Mouse (Mus musculus) limb, embryonic 12.5 days (tissue): Measurements from ENCODE around the gene Tmem150a. TPM values are rescaled to one million over a fixed set of nuclear protein-coding genes. Genes with fewer than 3 reads are reported as not detected.

Source experiments
- ATAC-seq: fragments of 200-750 bp; cut with Nextera tagmentation; 2 replicates; pipeline ENCODE4 v1.8.0; 2017; ENCODE audit warnings: low read depth, moderate TSS enrichment; ENCODE audit not compliant: insufficient number of reproducible peaks, insufficient read depth, low FRiP score, low TSS enrichment
- H3K27ac ChIP-seq: fragments of 300-500 bp; sonication (generic); 2 replicates; pipeline ENCODE4 v1.5.1; 2016; ENCODE audit warnings: mild to moderate bottlenecking, moderate library complexity
- H3K27me3 ChIP-seq: fragments of 300-500 bp; sonication (generic); 2 replicates; pipeline ENCODE4 v1.6.1; 2016; ENCODE audit warnings: mild to moderate bottlenecking, moderate library complexity
- H3K36me3 ChIP-seq: fragments of 300-500 bp; sonication (generic); 2 replicates; pipeline ENCODE4 v1.6.1; 2016; ENCODE audit warnings: mild to moderate bottlenecking, moderate library complexity
- H3K4me1 ChIP-seq: fragments of 300-500 bp; sonication (generic); replicated peaks from 2 replicates; pipeline ENCODE4 v1.6.1; 2016
- H3K4me2 ChIP-seq: fragments of 300-500 bp; sonication (generic); 2 replicates; pipeline ENCODE4 v1.6.1; 2016; ENCODE audit warnings: mild to moderate bottlenecking, moderate library complexity
- H3K4me3 ChIP-seq: fragments of 300-500 bp; sonication (generic); replicated peaks from 2 replicates; pipeline ENCODE4 v1.5.1; 2016; ENCODE audit warnings: mild to moderate bottlenecking
- H3K9ac ChIP-seq: fragments of 300-500 bp; sonication (generic); replicated peaks from 2 replicates; pipeline ENCODE4 v1.6.1; 2016; ENCODE audit warnings: mild to moderate bottlenecking, moderate library complexity
- H3K9me3 ChIP-seq: fragments of 300-500 bp; sonication (generic); 2 replicates; pipeline ENCODE4 v1.6.1; 2016; ENCODE audit warnings: mild to moderate bottlenecking, moderate library complexity
- WGBS: fragments of 180-500 bp; shearing (Covaris S2); methylation state at CpG from one replicate; pipeline ENCODE4 v1.1.7; 2016; 5-methylcytosine and 5-hydroxymethylcytosine counted together
- polyA plus RNA-seq: library from polyadenylated mRNA; unstranded; fragments of >200 nt; fragmentation: Nextera tagmentation; extraction: Ambion mirVana; gene quantifications from 2 replicates; pipeline ENCODE4 v1.2.1, GENCODE M21; 2016

Gene Tmem150a
- polyA plus RNA-seq, 1 experiment from 2014 or later = 8.8 TPM

DNA sequence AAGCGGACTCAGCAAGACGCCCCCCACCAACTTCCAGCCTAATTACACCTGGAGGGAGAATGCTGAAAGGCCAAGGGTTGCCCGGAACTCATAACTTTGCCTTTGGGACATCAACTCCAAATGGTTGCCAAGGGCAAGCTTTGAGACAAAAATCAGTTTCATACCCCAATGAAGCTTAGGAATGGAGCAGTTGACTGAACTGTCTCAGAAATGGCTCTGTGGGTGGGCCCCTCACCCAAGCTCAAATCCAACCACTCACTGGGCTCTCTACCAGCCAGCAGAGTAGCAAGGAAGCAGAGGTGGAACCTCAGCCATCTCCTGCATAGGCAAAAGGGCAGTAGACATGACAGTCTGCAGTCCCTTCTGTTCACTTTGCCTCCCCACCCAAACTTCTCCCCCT lies 32.6 kb downstream of the Tmem150a start:
- Histone ChIP-seq H3K27me3 (no peaks in the 10 kb centered on the region), H3K27ac (no peak overlapping the region), H3K4me3 (no peak overlapping the region), H3K4me1 (peaks cover 32% of the 10 kb centered on the region), H3K9ac (no peak overlapping the region), H3K36me3 (peaks cover 26% of the 10 kb centered on the region), H3K9me3 (no peaks in the 10 kb centered on the region), H3K4me2 (peak overlapping the region; percentile 67; the same call in 1 of the 2 replicates)
- 43% methylated on average over 3 of the region's 3 CpGs for WGBS
- no peak for ATAC-seq

- Histone ChIP-seq H3K9ac (no peak overlapping the region), H3K4me1 (peaks cover 32% of the 10 kb centered on the region), H3K4me3 (no peak overlapping the region), H3K36me3 (peaks cover 26% of the 10 kb centered on the region), H3K4me2 (peak overlapping the region; percentile 67; the same call in 1 of the 2 replicates), H3K27me3 (no peaks in the 10 kb centered on the region), H3K27ac (no peak overlapping the region), H3K9me3 (no peaks in the 10 kb centered on the region)
- WGBS = 44% methylated on average over 10 of the region's 10 CpGs
- no peak for ATAC-seq
These were observed 33.0 kb downstream of the Tmem150a start for GRCm38 (mm10) chr6:72388266-72388665.

- WGBS = 43% methylated on average over 6 of the region's 6 CpGs
- H3K9ac ChIP-seq = peak overlapping the region; percentile 72
- no peak for ATAC-seq
These were observed 33.6 kb downstream of the Tmem150a start for GRCm38 (mm10) chr6:72388791-72389329.

DNA sequence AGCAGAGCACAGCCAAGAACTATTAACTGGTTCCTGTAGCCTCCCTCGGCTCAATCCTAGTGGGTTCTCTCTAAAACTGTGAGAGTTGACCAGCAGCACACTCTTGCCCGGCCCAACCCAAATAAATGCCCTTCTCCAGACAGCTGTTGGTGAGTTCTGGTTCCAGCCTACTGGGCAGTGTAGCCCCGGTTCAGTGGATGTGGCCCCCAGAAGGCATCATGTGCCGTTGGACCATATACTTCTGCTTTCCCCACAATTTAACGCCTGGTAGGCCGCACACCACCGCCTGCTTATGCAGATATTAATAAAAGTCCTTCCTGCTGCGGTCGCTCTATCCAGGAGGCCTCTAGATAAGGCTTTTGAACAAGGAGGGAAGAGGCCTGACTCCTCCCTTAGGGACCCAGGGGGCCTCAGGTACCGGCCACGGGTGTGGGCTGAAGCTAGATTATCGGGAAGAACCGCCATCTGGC lies 34.3 kb downstream of the Tmem150a start:
- 19% methylated on average over 13 of the region's 13 CpGs for WGBS
- peak overlapping the region; percentile 94 for H3K27ac ChIP-seq
- H3K9me3 ChIP-seq = no peaks in the 10 kb centered on the region
- H3K4me1 ChIP-seq = peaks cover 32% of the 10 kb centered on the region
- H3K36me3 ChIP-seq = peaks cover 20% of the 10 kb centered on the region
- peak overlapping the region; percentile 72 for H3K9ac ChIP-seq
- peak overlapping the region; percentile 67 for H3K4me2 ChIP-seq
- ATAC-seq = peak; percentile 48; the same call in 1 of the 2 replicates
- H3K4me3 ChIP-seq = peak overlapping the region; percentile 54
- H3K27me3 ChIP-seq = no peaks in the 10 kb centered on the region

More at GRCm38 (mm10) chr6:72388791-72389329, 33.6 kb downstream of the Tmem150a start:
- Histone ChIP-seq H3K4me2 (peak overlapping the region; percentile 67), H3K4me1 (peaks cover 32% of the 10 kb centered on the region), H3K4me3 (peak overlapping the region; percentile 54; the same call in 1 of the 2 replicates), H3K27me3 (no peaks in the 10 kb centered on the region), H3K36me3 (peaks cover 26% of the 10 kb centered on the region), H3K9me3 (no peaks in the 10 kb centered on the region), H3K27ac (no peak overlapping the region; the same call in 1 of the 2 replicates)

DNA sequence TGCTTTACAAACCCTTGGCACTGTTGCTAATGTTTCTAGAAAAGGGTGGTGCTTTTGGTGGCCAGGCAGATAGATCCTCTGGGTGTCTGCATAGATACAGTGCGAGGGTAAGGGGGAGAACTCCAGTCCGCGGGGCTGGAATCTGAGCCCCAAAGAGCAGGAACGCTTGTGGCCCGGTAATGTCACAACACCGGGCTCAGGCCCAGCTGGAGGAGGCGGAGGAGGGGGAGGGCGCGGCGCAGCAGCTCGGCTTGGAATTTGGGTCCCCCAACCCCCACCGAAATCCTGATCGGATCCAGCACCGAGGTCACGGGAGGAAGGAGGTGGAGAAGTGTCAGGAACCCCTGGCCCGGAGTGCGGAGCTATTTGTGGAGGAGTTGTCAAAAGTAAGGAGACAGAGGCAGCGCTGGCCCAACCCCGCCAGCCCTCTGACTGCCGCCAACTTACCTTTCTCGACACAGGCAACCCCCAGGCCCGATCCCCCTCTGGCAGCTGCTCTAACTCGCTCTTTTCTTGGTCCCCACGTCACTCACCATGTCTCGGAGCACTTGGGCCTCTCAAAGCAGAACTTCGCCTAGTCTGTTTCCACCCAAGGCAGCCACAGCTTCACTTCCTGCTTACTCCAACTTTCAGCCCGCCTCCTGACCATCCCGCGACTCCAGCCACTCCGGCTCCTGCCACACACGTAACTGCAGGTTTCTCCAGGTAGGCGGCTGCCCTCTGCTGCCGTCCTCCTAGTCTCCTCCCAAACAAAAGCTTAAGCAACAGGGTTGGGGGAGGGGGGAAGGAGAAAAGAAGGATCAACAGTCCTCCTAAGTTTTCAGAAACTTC lies 34.9 kb downstream of the Tmem150a start, which contains the start of gene Vamp8:
Gene Vamp8 (minus strand): TSS at position 763 of the 831 bp plus-strand sequence.
- Histone ChIP-seq H3K4me1 (peaks cover 32% of the 10 kb centered on the region), H3K9me3 (no peaks in the 10 kb centered on the region), H3K4me2 (peak within 1 kb of the TSS; percentile 67), H3K27me3 (no peaks in the 10 kb centered on the region), H3K9ac (peak within 1 kb of the TSS; percentile 72), H3K27ac (peak within 1 kb of the TSS; percentile 94), H3K4me3 (peak within 1 kb of the TSS; percentile 54), H3K36me3 (peaks cover 13% of the 10 kb centered on the region)
- peak; percentile 67; the same call in 1 of the 2 replicates for ATAC-seq
- WGBS = 2% methylated on average over 33 of the region's 33 CpGs

DNA sequence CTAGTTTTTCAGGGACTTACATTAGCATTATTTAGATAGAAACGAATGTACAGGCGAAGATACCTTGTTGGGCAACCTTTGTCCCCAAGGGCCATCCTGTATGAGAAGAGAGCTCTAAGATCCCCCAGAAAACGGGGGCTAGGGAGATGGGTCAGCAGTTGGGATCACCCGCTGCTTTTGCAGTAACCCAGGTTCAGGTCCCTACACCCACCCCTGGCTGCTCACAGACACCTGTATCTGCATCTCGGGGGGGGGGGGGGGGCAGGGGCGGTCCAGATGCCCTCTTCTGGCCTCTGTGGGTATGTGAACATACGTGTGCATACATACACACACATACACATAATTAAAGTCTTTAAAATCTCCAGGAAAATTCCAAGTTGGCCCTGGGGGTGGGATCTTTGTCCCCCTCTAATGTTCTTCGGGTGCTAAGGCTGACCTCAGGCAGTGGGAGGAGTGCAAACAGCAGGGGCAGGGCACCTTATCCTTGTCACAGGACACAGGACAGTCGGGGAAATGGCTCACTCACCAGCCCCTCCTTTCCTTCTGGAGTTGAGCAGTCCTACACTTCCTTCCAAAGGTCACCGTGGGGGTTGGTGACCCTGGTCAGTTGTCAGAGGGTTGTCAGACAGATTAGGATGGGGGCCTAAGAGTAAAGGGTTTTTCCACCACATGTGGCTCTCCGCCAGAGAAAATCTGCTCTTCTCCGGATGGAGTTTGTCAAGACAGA lies 35.7 kb downstream of the Tmem150a start:
- WGBS = 18% methylated on average over 12 of the region's 12 CpGs
- Histone ChIP-seq H3K9me3 (no peaks in the 10 kb centered on the region), H3K27me3 (no peaks in the 10 kb centered on the region), H3K27ac (peak overlapping the region; percentile 94), H3K36me3 (peaks cover 6% of the 10 kb centered on the region; the same call in 1 of the 2 replicates), H3K4me3 (peak overlapping the region; percentile 54), H3K4me1 (peaks cover 32% of the 10 kb centered on the region), H3K9ac (peak overlapping the region; percentile 72), H3K4me2 (peak overlapping the region; percentile 67)
- no peak for ATAC-seq

DNA sequence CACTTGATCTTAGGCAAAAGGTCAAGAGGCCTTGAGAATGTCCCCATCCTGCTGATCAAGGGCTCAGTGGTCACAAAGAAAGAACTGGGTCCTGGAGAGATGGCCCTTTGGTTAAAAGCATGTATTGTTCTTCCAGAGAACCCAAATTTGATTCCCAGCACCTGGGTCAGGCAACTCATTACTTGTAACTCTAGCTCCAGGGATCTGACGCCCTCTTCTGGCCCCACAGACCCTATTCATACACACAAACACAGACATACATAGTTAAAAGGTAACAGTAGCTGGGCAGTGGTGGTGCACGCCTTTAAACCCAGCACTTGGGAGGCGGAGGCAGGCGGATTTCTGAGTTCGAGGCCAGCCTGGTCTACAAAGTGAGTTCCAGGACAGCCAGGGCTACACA lies 37.1 kb downstream of the Tmem150a start:
- Histone ChIP-seq H3K9me3 (no peaks in the 10 kb centered on the region), H3K9ac (no peak overlapping the region), H3K4me1 (peaks cover 32% of the 10 kb centered on the region), H3K27me3 (no peaks in the 10 kb centered on the region), H3K36me3 (no peaks in the 10 kb centered on the region; the same call in 1 of the 2 replicates), H3K4me3 (no peak overlapping the region), H3K4me2 (no peak overlapping the region), H3K27ac (no peak overlapping the region)
- 90% methylated on average over 5 of the region's 5 CpGs for WGBS
- no peak for ATAC-seq

GRCm38 (mm10) chr6:72396837-72397251 lies 41.6 kb downstream of the Tmem150a start:
- Histone ChIP-seq H3K27me3 (no peaks in the 10 kb centered on the region), H3K9ac (no peak overlapping the region), H3K4me1 (no peaks in the 10 kb centered on the region), H3K9me3 (no peaks in the 10 kb centered on the region), H3K4me2 (no peak overlapping the region), H3K4me3 (no peak overlapping the region), H3K36me3 (no peaks in the 10 kb centered on the region), H3K27ac (no peak overlapping the region)
- no peak for ATAC-seq
- 80% methylated on average over 10 of the region's 10 CpGs for WGBS

DNA sequence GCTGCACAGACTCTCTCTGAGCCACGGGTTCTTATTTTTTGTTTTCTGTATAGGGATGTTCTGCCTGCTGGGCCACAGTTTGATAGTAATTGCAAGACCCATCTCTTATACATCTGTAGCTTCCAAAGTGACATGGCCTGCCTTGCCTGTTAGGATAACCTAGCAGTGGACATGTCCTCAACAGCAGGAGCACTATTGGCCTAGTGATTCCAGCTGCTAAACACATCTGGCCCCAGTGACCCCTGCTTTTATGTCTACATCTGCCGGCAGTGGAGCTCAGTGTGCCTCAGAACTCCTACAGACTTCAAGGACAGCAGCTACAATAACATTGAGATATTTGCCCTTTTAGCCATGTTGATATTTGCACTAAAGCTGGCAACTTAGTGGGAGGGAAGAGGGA lies 44.7 kb downstream of the Tmem150a start:
- no peaks in the 10 kb centered on the region for H3K9me3 ChIP-seq
- H3K36me3 ChIP-seq = no peaks in the 10 kb centered on the region
- H3K27ac ChIP-seq = no peak overlapping the region
- ATAC-seq = no peak
- H3K4me3 ChIP-seq = no peak overlapping the region
- no peaks in the 10 kb centered on the region for H3K27me3 ChIP-seq
- H3K4me2 ChIP-seq = no peak overlapping the region
- WGBS = 45% methylated on average over 2 of the region's 2 CpGs
- no peaks in the 10 kb centered on the region for H3K4me1 ChIP-seq
- H3K9ac ChIP-seq = no peak overlapping the region

GRCm38 (mm10) chr6:72401875-72402274 lies 46.6 kb downstream of the Tmem150a start:
- Histone ChIP-seq H3K36me3 (no peaks in the 10 kb centered on the region), H3K4me2 (no peak overlapping the region), H3K27ac (no peak overlapping the region), H3K9me3 (no peaks in the 10 kb centered on the region), H3K4me1 (no peaks in the 10 kb centered on the region), H3K9ac (no peak overlapping the region), H3K27me3 (no peaks in the 10 kb centered on the region; the same call in 1 of the 2 replicates), H3K4me3 (no peak overlapping the region)
- no peak for ATAC-seq
- 12% methylated on average over 7 of the region's 7 CpGs for WGBS

DNA sequence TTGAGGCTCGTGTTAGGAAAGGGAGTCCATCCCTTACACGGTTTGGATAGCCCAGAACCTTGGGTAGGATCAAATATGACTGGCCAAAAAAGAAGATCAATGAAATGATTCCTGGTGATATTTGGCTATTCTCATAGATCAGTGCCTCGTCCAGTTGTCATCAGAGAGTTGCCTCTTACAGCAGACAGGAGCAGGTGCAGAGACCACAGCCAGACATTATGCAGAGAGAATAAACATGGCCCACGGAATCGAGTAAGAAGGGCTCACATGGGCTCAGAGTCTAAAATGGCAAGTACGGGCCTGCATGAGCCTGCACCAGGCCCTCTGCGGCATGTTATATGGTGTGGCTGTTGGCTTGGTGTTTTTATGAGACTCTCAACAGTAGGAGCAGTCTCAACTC lies 50.1 kb downstream of the Tmem150a start:
- Histone ChIP-seq H3K36me3 (no peaks in the 10 kb centered on the region), H3K9ac (no peak overlapping the region), H3K9me3 (no peaks in the 10 kb centered on the region), H3K27ac (no peak overlapping the region), H3K4me3 (no peak overlapping the region), H3K27me3 (no peaks in the 10 kb centered on the region; the same call in 1 of the 2 replicates), H3K4me1 (no peaks in the 10 kb centered on the region), H3K4me2 (no peak overlapping the region)
- ATAC-seq = no peak
- 76% methylated on average over 7 of the region's 7 CpGs for WGBS
